Mouse (Mus musculus) urinary bladder, postnatal 4 days (tissue): ENCODE measurements at regions not wholly inside any gene's neighbourhood (a gene's known extent, or its start where the extent isn't known, plus 50 kb on each side); places are given as distances from the start of the nearest gene placed in this dataset.

ENCODE experiments used
- DNase-seq, 2 experiments: peaks; one replicate each; pipeline ENCODE4 v3.0.0; 2021 to 2022; ENCODE audit warnings: low spot score in 2 of 2

DNA sequence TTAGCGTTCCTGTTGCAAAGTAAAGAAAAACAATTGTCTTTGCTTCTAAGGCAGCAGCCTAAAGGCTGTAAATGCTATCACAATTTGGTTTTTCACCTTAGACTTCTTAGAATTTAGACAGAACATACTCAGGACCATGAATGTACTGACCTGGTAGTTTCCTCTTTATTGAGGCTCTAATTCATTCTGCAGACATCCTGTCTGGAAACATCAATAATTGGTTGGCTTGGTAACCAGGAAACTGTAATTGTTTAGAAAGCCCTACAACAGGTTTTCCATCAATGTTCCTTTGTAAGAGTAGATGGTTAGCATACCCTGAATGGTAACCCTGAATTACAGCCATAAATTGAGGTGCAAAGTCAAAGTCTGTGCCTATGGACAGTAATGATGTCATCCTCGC lies 67.4 kb upstream of the Prr30 start:
- DNase-seq = no peak
